Mouse (Mus musculus) erythroid progenitor cell, adult 5-6 weeks (primary cell): ENCODE data around the gene Zic4. TPM values are rescaled to one million over a fixed set of nuclear protein-coding genes. Genes with fewer than 3 reads are reported as not detected.

Experiments
- ATAC-seq: replicated peaks from 2 replicates; pipeline ENCODE4 v1.8.0; 2016; ENCODE audit warnings: moderate number of reproducible peaks, mild to moderate bottlenecking, moderate TSS enrichment, inconsistent platforms; ENCODE audit not compliant: poor library complexity, low FRiP score, severe bottlenecking
- total RNA-seq, 2 experiments: library from RNA; stranded (forward) in 1 of 2; stranded (reverse) in 1 of 2; fragments of 150-400 nt in 1 of 2; fragments of 186-747, 209-891 nt in 1 of 2; gene quantifications; 2 replicates each; pipeline versions ENCODE4 v1.2.3 to v1.2.4; 2015 to 2017; ENCODE audit warnings: low replicate concordance in 2 of 2

The Zic4 gene
- total RNA-seq, 2 experiments from 2014 or later: not detected

GRCm38 (mm10) chr9:91361033-91361855 is 969 bp upstream of the Zic4 start:
- ATAC-seq: no peak

- no peak for ATAC-seq
Measured at GRCm38 (mm10) chr9:91363011-91363730, 958 bp downstream of the Zic4 start.

GRCm38 (mm10) chr9:91363814-91364126 is 1.6 kb downstream of the Zic4 start:
- ATAC-seq: no peak

GRCm38 (mm10) chr9:91364127-91364970 is 2.1 kb downstream of the Zic4 start:
- ATAC-seq: no peak

- no peak for ATAC-seq
Measured at GRCm38 (mm10) chr9:91364971-91365501, 2.8 kb downstream of the Zic4 start.

GRCm38 (mm10) chr9:91365664-91366063 is 3.5 kb downstream of the Zic4 start, which contains the start of gene Zic1:
Zic1 (minus strand) TSS chr9:91365810.
- no peak for ATAC-seq

GRCm38 (mm10) chr9:91366226-91366998 is 4.2 kb downstream of the Zic4 start:
- no peak for ATAC-seq

GRCm38 (mm10) chr9:91366999-91367811 is 5.0 kb downstream of the Zic4 start:
- no peak for ATAC-seq

GRCm38 (mm10) chr9:91368150-91368549 is 5.9 kb downstream of the Zic4 start:
- ATAC-seq: no peak

- ATAC-seq: no peak
Measured at GRCm38 (mm10) chr9:91368946-91369292, 6.7 kb downstream of the Zic4 start.

- no peak for ATAC-seq
Measured at GRCm38 (mm10) chr9:91369293-91369991, 7.2 kb downstream of the Zic4 start.

- ATAC-seq: no peak
Measured at GRCm38 (mm10) chr9:91370191-91370708, 8.0 kb downstream of the Zic4 start.

- no peak for ATAC-seq
Measured at GRCm38 (mm10) chr9:91371011-91371410, 8.8 kb downstream of the Zic4 start.

- no peak for ATAC-seq
Measured at GRCm38 (mm10) chr9:91371608-91372007, 9.4 kb downstream of the Zic4 start.

- ATAC-seq: no peak
Measured at GRCm38 (mm10) chr9:91373811-91374575, 11.8 kb downstream of the Zic4 start.

- no peak for ATAC-seq
Measured at GRCm38 (mm10) chr9:91374665-91375064, 12.5 kb downstream of the Zic4 start.
